Mouse (Mus musculus): ENCODE measurements around the gene Zbtb11. TPM values are rescaled to one million over a fixed set of nuclear protein-coding genes. Genes with fewer than 3 reads are reported as not detected.
"Not testable (repeated sequence)": the region's sequence is repeated elsewhere in the genome, so short reads cannot be mapped to it uniquely, and the experiment has no call there.

Gene Zbtb11
- polyA plus RNA-seq, 1 experiment from 2014 or later: 6.0 TPM

DNA sequence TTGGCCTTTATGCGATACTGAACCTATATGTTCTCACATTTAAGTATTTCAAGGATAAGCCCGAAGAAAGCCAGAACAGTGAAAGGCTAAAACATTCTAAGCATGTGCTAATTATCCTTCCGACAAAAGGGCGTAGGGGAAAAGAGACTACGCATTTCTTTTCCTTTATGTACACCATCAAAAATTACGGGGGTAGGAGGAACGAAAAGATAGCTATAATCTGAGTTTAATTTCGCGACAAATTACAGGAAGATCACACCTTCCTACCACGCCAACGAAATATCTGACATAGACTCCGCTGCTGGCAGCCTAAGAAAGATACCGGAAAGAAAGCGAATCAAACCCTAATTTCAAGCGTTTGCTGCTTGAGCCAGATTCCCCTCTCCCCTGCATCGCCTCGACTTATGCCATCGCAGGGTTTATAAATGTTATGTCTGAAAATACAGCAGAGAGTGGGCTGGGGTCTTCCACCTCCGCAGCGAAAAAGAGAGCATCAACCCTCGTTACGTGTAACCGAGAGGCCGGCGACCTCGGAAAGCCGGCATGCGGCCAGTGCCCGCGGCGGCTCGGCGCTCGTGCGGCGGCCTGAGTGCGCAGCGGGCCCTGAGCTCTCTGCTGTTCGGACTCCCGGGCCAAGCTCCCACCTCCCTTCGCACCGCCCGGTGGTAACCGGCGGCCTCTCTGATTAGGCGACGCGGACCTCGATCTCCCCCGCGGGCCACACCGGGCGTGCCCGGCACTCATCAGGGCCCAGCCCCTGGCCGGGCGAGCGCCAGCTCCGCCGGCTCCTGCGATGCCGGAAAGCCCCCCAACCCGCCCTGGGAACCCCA, 55.3 kb downstream of the Zbtb11 start:
- Histone ChIP-seq H3K9me3 (ENCODE audit: low read length) (no peaks in the 10 kb centered on the region), H3K27ac (ENCODE audit: low read depth) (peak overlapping the region; percentile 93), H3K9ac (replicated peaks) (peak overlapping the region; percentile 92), H3K4me2 (ENCODE audit: low read depth, low read length) (peak overlapping the region; percentile 79), H3K4me3 (ENCODE audit: low read depth, low read length) (peak overlapping the region; percentile 76), H3K4me1 (ENCODE audit: insufficient read depth) (peaks cover 21% of the 10 kb centered on the region), H3K36me3 (replicated peaks; ENCODE audit: insufficient read depth, low read length) (peaks cover 15% of the 10 kb centered on the region), H3K27me3 (ENCODE audit: insufficient read depth, low read length) (no peaks in the 10 kb centered on the region)
- ATAC-seq (peak; percentile 84), DNase-seq (peak; percentile 82)
- no peak for TF ChIP-seq CTCF (IDR thresholded peaks at IDR 0.05; ENCODE audit: low read depth)
- TF ChIP-seq EP300 (IDR thresholded peaks at IDR 0.05; ENCODE audit: low read depth): no peak
- WGBS (ENCODE audit: insufficient replicate concordance): 1% methylated on average over 62 of the region's 62 CpGs

DNA sequence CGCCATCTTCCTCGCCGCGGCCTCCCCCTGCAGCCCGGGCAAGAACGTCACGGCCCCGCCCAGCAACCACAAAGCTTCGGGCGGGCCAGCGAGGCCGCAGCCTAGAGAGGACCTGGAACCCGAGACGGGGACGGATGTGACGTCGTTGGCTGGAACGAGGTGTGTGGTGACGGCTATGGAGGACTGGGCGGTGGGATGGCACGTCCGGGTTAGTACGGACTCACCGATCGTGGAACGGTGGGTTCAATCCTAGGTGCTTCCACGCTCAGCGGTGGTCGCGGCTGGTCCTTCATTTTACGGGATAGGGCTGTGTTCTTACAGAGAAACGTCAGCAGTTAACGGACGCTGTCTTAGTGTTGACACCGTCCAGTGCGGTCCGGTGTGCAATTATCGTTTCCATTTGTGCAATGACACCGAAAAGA, 56.0 kb downstream of the Zbtb11 start, which contains the start of gene Pcnp:
Gene Pcnp, minus strand, starts transcription at position 79 of the 422 bp plus-strand sequence.
- 1% methylated on average over 39 of the region's 39 CpGs for WGBS (ENCODE audit: insufficient replicate concordance)
- peak within 1 kb of the TSS; percentile 79 for H3K4me2 ChIP-seq (ENCODE audit: low read depth, low read length)
- H3K27ac ChIP-seq (ENCODE audit: low read depth): peak within 1 kb of the TSS; percentile 93
- DNase-seq: peak; percentile 99
- H3K4me3 ChIP-seq (ENCODE audit: low read depth, low read length): peak within 1 kb of the TSS; percentile 76
- no peaks in the 10 kb centered on the region for H3K9me3 ChIP-seq (ENCODE audit: low read length)
- H3K36me3 ChIP-seq (replicated peaks; ENCODE audit: insufficient read depth, low read length): peaks cover 17% of the 10 kb centered on the region
- H3K9ac ChIP-seq (replicated peaks): peak within 1 kb of the TSS; percentile 92
- H3K27me3 ChIP-seq (ENCODE audit: insufficient read depth, low read length): no peaks in the 10 kb centered on the region
- TF ChIP-seq EP300 (IDR thresholded peaks at IDR 0.05; ENCODE audit: low read depth): peak; percentile 73; the same call in 1 of the 2 replicates
- TF ChIP-seq CTCF (IDR thresholded peaks at IDR 0.05; ENCODE audit: low read depth): no peak
- ATAC-seq: peak; percentile 99
- peaks cover 23% of the 10 kb centered on the region for H3K4me1 ChIP-seq (ENCODE audit: insufficient read depth)

DNA sequence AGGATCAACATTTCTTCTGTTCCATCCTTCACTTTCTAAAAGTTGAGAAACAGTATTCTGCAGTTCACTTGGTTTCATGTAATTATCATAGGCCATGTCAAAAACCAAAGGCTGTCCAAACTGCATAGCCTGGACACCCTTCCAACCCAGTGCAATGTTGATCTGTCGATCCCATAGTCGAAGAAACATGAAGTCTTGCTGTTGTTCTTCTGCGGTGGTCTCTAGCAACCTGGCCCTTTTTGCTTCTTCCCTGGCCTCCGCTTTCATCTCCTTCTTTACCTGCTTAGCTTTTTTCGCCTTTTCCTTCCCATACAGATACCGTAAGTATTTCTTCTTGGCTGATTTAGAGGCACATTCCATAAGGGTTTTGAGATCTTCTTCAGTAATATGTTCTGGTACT, 60.9 kb downstream of the Zbtb11 start:
- Histone ChIP-seq H3K9me3 (ENCODE audit: low read length) (no peaks in the 10 kb centered on the region), H3K27me3 (ENCODE audit: insufficient read depth, low read length) (no peaks in the 10 kb centered on the region), H3K4me2 (ENCODE audit: low read depth, low read length) (no peak overlapping the region), H3K4me3 (ENCODE audit: low read depth, low read length) (no peak overlapping the region), H3K9ac (replicated peaks) (no peak overlapping the region), H3K4me1 (ENCODE audit: insufficient read depth) (peaks cover 22% of the 10 kb centered on the region), H3K36me3 (replicated peaks; ENCODE audit: insufficient read depth, low read length) (peaks cover 11% of the 10 kb centered on the region), H3K27ac (ENCODE audit: low read depth) (no peak overlapping the region)
- TF ChIP-seq CTCF (IDR thresholded peaks at IDR 0.05; ENCODE audit: low read depth) (no peak), EP300 (IDR thresholded peaks at IDR 0.05; ENCODE audit: low read depth) (no peak)
- ATAC-seq: no peak
- DNase-seq: no peak
- 93% methylated on average over 6 of the region's 6 CpGs for WGBS (ENCODE audit: insufficient replicate concordance)

DNA sequence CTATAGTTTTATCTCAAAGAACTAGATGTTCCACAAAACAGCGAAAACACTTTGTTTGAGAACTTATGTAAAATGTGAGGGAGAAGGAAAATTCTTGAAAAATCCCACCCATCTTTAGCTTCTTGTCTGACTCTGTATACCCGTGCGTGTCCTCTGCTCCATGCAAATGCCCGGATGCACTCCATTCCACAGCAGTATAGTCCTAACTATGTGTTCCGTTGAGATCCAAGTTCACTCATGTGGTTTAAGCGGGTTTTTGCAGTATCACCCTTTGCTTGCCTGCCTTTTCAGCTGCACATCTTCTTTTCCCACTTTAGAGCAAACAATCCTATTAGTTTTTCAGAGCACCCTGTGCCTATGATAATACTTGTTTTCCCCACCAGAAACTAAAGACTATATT, 62.8 kb downstream of the Zbtb11 start:
- ATAC-seq (no peak), DNase-seq (no peak)
- H3K27ac ChIP-seq (ENCODE audit: low read depth): peak overlapping the region; percentile 29; the same call in 1 of the 2 replicates
- H3K9me3 ChIP-seq (ENCODE audit: low read length): no peaks in the 10 kb centered on the region
- TF ChIP-seq EP300 (IDR thresholded peaks at IDR 0.05; ENCODE audit: low read depth): no peak
- TF ChIP-seq CTCF (IDR thresholded peaks at IDR 0.05; ENCODE audit: low read depth): no peak
- H3K9ac ChIP-seq (replicated peaks): peak overlapping the region; percentile 93
- WGBS (ENCODE audit: insufficient replicate concordance): 38% methylated on average over 6 of the region's 6 CpGs
- peak overlapping the region; percentile 69 for H3K4me2 ChIP-seq (ENCODE audit: low read depth, low read length)
- no peaks in the 10 kb centered on the region for H3K27me3 ChIP-seq (ENCODE audit: insufficient read depth, low read length)
- H3K4me3 ChIP-seq (ENCODE audit: low read depth, low read length): peak overlapping the region; percentile 91
- H3K4me1 ChIP-seq (ENCODE audit: insufficient read depth): peaks cover 13% of the 10 kb centered on the region
- peaks cover 11% of the 10 kb centered on the region for H3K36me3 ChIP-seq (replicated peaks; ENCODE audit: insufficient read depth, low read length)

DNA sequence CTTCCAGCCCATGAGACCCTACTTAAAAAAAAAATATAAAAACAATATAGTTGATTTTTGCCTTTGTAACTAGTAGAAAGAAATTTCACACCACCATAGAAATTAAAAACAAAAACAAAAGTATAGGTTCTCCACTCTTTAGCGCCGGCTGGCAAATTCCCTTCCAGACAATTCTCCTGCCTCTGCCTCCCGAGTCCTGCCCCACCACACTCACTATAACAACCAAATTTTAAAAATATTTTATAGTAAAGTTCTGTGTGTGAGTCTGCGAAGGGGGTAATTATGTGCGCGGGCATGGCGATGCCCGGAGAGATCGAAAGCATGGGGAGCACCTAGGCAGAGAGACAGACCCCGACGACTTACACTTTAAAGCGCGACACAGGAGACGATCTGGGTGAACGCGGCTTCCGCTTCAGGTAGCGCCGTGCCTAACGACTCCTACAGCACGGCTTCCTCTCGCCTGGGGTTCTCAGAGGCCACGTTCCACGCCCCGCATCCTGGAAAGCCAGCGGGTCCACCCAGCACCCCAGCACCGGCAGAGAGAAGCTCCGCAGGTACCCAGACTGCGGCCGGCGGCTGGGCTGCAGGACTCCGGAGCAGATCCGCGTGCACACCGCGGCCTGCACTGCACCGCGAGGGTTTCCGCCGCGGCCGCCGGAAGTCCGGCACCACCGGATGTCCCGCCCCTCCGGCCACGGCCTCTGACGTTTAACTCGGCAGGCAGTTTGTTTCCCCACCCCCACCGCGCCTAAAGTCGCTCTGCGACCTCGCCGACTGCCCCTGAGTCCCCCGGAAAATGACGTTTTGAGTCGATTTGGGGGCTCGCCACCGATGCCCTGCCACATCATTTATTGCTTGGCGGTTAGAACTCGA, 63.7 kb downstream of the Zbtb11 start, which contains the start of gene Trmt10c:
Gene Trmt10c, minus strand, starts transcription at position 682 of the 873 bp plus-strand sequence.
- TF ChIP-seq EP300 (IDR thresholded peaks at IDR 0.05; ENCODE audit: low read depth) (no peak), CTCF (IDR thresholded peaks at IDR 0.05; ENCODE audit: low read depth) (no peak)
- peak within 1 kb of the TSS; percentile 69 for H3K4me2 ChIP-seq (ENCODE audit: low read depth, low read length)
- ATAC-seq (peak; percentile 100), DNase-seq (peak; percentile 97)
- H3K4me1 ChIP-seq (ENCODE audit: insufficient read depth): peaks cover 13% of the 10 kb centered on the region
- peak within 1 kb of the TSS; percentile 91 for H3K4me3 ChIP-seq (ENCODE audit: low read depth, low read length)
- H3K9me3 ChIP-seq (ENCODE audit: low read length): no peaks in the 10 kb centered on the region
- H3K27ac ChIP-seq (ENCODE audit: low read depth): peak within 1 kb of the TSS; percentile 92
- H3K36me3 ChIP-seq (replicated peaks; ENCODE audit: insufficient read depth, low read length): peaks cover 11% of the 10 kb centered on the region
- no peaks in the 10 kb centered on the region for H3K27me3 ChIP-seq (ENCODE audit: insufficient read depth, low read length)
- H3K9ac ChIP-seq (replicated peaks): peak within 1 kb of the TSS; percentile 93
- WGBS (ENCODE audit: insufficient replicate concordance): 1% methylated on average over 60 of the region's 63 CpGs

DNA sequence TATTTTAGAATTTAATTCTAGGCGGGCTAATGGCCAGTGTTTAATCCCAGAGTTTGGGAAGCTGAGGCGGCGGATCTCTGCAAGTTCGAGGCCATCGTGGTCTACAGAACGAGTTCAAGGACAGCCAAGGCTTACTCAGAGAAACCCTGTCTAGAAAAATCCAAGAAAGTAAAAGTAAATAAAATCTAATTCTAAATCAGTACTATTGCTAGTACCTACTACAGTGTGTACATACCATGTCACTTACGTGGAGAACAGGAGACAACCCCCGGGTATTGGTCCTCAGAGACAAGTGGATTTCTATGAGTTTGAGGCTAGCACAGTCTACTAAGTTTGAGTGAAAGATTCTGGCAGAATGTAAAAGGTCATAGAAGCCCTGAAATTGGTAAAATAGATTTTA, 64.4 kb downstream of the Zbtb11 start:
- Histone ChIP-seq H3K9ac (replicated peaks) (peak overlapping the region; percentile 93), H3K27me3 (ENCODE audit: insufficient read depth, low read length) (no peaks in the 10 kb centered on the region), H3K27ac (ENCODE audit: low read depth) (peak overlapping the region; percentile 92), H3K4me3 (ENCODE audit: low read depth, low read length) (peak overlapping the region; percentile 91), H3K4me2 (ENCODE audit: low read depth, low read length) (peak overlapping the region; percentile 69), H3K4me1 (ENCODE audit: insufficient read depth) (peaks cover 13% of the 10 kb centered on the region), H3K9me3 (ENCODE audit: low read length) (no peaks in the 10 kb centered on the region), H3K36me3 (replicated peaks; ENCODE audit: insufficient read depth, low read length) (peaks cover 8% of the 10 kb centered on the region)
- DNase-seq (no peak), ATAC-seq (no peak)
- TF ChIP-seq EP300 (IDR thresholded peaks at IDR 0.05; ENCODE audit: low read depth): no peak
- TF ChIP-seq CTCF (IDR thresholded peaks at IDR 0.05; ENCODE audit: low read depth): no peak
- WGBS (ENCODE audit: insufficient replicate concordance): 26% methylated on average over 8 of the region's 8 CpGs

DNA sequence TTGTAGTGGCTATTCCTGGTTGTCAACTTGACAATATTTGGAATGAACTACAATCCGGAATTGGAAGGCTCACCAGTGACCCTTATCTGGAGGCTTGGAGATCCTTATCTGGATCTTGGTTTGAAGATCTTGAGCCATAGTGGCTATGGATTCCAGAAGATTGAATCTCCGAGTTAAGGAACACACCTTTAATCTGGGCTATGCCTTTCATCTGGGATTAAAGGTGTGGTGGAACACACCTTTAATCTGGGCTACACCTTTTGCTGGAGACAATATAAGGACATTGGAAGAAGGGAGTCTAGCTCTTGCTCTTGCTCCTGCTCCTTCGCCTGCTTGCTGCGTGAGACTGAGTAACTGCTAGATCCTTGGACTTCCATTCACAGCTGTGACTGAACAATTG, 74.4 kb downstream of the Zbtb11 start, which contains the start of gene Senp7:
Gene Senp7, plus strand, starts transcription at position 301 of the 400 bp plus-strand sequence.
- not testable (repeated sequence) for H3K4me3 ChIP-seq (ENCODE audit: low read depth, low read length); H3K36me3 ChIP-seq (replicated peaks; ENCODE audit: insufficient read depth, low read length); ATAC-seq; H3K27me3 ChIP-seq (ENCODE audit: insufficient read depth, low read length); DNase-seq; H3K9me3 ChIP-seq (ENCODE audit: low read length); H3K27ac ChIP-seq (ENCODE audit: low read depth); H3K4me2 ChIP-seq (ENCODE audit: low read depth, low read length); H3K4me1 ChIP-seq (ENCODE audit: insufficient read depth); H3K9ac ChIP-seq (replicated peaks)
- WGBS (ENCODE audit: insufficient replicate concordance): no CpG with 5 or more reads among the region's 4 CpGs

Data from liver, postnatal 0 days (tissue).